Mouse (Mus musculus) lung, postnatal 36 days (tissue): ENCODE results near the gene Strbp.

Experiments used
- DNase-seq: peaks from one replicate; pipeline ENCODE4 v3.0.0; 2022; ENCODE audit warnings: mixed read lengths

Strbp gene

DNA sequence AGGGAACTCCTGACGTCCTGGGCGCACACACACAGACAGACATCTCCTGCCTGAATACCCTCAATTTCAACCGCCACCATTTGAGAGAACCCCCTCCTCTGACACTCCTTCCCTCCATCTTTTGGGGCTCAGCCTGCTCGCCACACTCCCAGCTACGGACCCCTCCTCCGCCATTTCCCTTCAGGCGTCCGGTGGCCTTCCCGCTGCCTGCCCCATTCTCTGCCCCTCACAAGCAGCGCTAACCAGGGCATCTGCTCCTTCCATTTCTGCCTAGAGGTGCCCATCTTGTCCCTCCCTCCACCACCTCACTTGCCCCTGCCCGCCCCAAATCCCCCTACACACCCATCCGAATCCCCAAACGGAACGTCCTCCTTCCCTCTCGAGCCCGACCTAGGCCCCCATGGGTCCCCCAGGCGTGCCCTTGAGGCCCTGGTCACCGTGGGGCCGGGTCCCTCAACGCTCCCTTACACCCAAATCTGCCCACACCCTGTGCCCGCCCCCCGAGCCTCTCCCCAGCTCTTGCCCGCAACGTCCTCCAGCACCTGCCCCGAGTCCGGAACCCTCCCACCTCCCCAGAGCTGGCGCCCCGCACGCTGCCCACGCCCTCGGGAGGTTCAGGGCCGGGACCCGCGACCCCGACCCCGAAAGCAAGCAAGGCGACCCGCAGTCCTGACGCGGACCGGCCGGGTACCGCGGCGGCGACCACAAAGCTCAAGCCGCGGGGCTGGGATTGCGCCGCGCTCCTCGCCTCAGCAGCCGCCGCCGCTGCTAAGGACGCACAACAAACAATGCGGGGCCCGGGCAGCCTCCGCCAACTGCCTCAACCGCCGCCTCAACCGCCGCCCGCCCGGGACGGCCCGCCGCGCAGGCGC, 1.1 kb downstream of the Strbp start:
- DNase-seq, result peak; percentile 17

DNA sequence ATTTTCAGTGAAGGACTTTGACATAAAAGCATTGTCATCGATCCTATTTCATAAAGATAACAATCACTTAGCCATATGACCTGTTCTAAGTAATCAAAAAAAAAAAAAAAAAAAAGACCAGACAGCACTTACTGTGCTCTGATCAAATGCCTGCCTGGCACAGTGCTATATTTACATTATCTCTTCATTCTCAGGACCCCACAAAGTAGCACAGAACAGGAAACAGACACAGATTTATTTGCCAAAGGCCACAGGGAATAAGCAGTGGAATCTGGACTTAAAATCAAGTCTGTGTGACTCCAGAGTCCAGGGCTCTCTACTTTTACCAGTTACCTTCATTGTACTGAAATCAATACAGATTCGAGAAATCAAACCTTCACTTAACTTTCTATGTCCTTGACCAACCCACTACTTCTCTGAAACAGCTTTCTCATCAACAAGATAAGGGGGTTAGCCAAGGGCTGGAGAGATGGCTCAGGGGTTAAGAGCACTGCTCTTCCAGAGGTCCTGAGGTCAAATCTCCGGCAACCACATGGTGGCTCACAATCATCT, 14.5 kb downstream of the Strbp start:
- no peak for DNase-seq

DNA sequence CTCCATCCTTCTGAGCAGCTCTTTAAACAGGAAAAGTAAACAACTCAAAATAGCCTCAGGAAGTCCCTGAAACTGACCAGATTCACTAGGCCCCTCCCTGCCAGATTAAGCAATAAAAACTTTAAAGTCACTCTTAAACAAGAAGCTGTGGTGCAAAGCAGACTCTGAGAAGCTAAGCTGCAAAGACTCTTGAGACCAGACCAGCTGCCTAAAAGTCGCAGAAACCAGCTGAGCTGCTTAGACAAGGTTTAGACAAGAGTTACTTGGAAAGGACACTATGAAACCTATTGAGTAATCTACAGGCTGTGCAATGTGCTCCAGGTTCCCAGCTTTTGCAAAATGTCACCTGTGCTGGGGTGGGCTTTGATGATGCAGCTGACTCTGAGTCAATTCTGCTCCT, 16.6 kb downstream of the Strbp start:
- no peak for DNase-seq

DNA sequence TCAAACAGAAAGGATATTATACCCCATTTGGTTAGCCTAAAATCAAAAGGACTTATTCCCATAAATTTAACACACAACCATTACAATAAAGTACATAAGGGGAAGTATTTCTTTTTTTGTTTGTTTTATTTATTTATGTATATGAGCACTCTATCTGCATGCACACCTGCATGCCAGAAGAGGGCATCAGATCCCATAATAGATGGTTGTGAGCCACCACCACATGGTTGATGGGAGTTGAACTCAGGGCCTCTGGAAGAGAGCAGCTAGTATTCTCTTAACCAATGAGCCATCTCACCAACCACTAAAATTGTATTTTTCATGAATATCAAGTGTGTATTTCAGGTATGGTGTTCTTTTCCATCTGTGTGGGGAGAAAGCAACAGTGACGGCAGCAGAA, 18.8 kb downstream of the Strbp start:
- no peak for DNase-seq

DNA sequence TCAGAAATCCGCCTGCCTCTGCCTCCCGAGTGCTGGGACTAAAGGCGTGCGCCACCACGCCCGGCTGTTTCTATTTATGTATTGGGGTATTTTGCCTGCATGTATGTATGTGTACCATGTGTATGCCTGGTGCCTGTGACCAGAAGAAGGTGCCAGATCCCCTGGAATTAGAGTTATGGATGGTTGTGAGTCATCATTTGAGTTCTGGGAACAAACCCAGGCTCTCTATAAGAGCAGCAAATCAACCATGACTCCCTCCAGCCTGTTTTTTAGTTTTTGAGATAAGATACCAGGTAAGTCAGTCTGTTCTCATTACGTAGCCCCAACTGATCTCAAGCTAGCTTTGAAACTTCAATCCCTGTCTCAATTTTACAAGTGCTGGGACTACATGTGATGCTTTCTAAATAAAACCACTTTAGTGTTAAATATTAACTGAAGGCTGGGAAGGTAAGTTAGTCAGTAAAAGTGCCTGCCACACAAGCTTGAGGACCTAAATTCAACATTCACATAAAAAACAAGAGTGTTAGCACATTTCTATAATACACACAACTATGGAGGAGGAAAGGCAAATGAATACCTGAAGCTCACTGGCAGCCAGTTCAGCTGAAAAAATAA, 21.4 kb downstream of the Strbp start:
- no peak for DNase-seq

DNA sequence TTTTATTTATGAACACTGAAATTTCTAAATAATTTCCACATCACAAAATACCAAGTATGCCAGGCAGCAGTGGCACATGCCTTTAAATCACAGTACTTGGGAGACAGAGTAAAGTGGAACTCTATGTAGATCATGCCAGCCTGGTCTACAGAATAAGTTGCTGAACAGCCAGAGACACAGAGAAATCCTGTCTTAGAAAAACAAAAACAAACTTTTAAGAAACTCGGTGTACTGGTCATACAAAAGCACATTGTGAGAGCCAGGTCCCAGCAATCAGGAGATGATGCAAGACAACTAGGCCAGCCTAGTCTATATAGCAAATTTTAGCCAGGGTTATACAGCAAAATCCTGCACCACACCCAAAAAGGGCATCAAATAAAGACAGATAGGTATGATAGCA, 52.6 kb downstream of the Strbp start:
- DNase-seq, result no peak

DNA sequence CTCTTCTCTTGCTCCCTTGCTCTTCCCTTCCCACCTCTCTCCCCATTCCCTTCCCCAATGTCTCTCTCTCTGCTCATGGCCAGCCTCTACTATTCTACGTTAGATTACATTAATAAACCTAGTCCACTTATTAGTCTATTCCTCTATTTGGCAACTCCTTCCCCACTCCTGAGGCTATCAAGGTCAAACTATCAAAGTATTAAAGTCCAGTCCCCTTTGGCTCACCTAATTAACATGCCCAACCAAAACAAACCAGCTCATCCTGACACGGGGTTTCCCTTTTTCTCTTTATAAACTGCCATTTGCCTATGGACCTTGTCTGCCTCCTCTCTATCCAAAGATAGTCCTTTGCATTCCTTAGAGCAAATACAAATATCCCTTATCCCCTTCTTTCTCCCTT, 54.1 kb downstream of the Strbp start:
- no peak for DNase-seq

DNA sequence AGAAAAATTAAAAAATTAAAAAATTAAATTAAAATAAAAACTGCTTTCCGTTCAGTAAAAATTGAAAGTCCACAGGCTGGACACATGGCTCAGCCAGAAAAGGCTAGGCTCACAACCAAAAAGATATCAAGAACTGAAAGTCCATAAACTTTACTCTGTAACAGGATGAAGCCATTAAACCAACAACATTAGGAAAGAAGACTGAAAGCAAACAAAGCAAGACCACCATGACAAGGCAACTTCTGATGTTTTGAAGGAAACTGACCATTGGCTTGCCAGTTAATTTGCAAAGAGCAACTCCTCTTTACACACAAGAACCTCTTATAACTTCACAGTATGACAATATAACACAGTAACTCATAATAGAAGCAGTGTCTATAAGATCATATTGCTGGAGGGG, 54.7 kb downstream of the Strbp start:
- no peak for DNase-seq

DNA sequence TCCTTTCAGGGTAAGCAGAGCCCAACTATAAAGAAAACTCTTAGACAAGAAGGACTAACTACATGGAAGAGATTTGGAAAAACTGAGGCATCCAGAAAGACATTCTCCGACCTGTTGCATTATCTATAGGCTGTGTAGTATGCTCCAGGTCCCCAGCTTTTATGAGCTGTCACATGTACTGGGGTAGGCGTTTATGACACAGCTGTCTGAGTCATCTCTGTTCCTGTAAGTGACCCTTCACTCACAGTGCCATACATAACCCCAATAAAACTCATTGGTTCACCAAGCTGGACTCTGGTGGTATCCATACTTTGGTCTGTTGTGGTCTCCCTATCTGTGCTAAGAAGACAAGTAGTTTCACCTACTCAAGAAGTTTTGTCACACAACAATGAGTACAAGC, 80.3 kb downstream of the Strbp start:
- DNase-seq, result no peak

DNA sequence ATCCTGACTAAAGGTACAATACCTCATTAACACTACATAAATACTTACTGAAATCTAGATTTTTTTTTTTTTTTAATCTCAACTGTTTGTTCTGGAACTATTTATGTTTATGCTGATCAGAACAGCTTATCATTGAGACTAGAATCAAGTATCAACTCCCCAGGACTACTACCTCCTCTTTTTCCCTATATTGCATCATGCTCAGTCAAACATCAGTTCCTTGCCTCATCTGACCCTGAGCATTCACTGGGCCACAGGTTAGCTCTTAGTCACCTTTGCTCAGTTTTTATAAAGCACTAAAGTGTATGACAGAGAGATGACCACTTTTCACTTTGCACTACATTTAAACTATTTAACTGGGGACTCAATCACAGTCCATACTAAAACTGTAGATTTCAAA, 115.7 kb downstream of the Strbp start:
- no peak for DNase-seq

DNA sequence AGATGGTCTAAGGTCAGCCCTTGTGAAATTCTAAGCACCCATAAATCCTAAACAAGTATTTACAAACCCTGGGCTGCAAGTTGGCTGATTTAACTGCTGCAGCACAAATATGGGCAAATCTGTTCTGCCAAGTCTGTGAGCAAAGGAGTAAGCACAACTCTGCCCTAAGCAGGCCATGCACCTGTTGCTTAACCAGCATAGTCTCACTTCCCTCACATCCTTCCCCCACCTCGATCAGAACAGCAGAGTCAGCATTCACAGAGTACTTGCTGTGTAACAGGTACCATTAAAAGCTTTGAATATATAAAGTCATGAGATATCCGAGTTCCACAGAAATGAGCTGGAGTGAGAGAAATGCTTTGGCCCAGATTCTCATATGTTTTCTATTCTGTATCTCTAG, 125.5 kb downstream of the Strbp start:
- no peak for DNase-seq

DNA sequence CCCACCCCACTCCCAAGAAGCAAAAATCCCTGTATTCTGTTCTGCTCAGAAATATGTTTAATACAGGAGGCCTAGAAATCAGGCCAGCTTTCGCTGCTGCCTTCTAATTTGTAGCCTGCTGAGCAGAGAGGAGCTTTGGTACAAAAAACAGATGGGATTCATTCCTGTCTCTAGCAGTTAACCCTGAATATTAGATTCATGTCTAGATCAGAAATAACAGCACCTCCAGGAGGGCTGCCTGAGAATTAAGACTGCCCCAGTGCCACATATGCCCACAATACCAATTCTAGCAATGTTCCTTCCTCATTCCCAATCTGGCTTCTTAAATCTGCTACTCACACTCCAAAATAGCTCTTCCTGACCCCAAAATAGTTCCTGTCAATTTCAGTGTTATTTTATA, 127.0 kb downstream of the Strbp start:
- DNase-seq, result no peak

DNA sequence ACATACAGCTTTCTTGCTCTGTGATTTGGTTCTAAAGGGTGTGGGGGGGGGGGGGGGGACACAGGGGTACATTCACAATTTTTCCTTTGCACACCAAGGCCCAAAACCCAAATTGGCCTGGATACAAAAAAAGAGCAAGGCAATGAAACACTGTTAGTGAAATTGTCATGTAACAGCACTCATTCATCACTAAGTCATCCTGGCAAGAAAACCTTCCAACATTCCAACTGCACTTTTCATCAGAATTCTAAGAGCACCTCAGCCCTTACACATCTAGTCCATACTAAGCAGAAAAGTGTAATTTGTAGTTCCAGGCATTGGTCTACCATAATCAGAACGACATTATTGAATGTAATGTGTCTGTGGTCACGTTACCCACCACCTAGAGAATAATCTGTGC, 131.5 kb downstream of the Strbp start:
- DNase-seq, result no peak

DNA sequence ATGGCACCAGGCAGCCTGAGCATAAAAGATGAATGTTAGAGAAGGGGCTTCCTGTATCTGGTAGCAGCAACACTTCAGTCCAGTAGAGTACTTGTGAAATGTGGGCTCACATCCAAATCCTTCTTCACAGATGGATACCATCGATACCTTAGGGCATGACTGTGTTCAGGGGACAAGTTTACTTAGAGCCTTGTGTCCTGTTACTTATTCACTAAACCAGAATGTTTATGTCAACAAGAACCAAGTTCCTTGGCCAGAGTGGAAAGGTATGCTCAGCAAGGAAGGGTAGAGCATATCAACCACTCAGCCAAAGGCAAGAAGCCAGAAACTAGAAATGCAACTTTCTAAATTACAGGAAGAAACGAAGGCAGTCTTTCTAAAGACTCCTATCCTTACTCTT, 133.0 kb downstream of the Strbp start:
- no peak for DNase-seq

DNA sequence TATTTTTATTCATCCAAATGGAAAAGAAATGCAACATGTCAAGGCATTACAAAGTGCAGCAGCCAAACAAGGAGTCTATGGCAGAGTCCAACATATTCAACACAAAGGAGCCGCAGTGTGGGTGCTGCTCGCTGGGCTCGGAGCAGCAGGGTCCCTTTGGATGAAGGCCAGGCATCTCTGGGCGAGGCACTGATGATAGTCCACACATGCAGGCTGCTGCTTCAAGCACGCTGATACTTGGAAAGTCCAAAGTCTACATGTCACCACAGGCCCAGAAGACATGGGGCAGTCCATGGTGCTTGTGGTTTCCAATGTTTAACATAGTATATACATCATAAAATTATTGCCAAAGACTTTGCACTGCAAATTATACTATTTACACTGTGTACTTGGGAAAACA, 133.8 kb downstream of the Strbp start:
- DNase-seq, result no peak

DNA sequence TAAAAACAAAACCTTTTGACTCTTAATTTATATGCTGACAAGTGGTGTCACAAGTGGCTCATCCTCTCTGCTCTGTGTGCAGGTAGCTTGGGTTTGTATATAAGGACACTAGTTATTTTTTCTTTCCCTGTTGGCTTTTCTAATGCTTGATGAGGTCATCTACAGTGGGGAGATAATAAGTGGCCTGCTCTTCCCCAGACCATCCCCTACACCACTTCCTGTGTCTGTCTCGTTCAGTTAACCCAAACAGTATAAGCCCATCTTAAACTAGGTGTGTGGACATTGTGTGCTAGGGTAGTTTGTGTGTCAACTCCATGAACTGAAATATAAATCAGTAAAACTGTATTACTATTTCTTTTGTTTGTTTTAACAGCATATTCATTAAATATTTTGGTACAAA, 137.6 kb downstream of the Strbp start:
- no peak for DNase-seq

DNA sequence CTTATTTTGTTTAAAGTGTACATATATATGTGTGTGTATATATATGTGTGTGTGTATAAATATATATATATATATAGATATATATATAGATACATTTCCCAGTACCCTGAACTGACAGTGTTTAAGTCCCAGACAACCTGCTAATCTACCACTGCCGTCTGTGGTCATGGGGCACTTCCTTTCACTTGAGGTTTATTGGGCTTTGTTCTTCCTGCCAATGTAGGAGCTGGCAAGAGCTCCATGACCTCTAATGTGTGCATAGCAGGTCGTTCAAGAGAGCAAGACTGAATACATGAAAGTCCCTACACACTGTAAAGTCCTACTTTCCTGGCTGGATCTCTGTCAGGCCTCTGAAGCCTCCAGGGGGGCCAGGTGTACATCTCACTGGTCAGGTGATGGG, 138.1 kb downstream of the Strbp start:
- DNase-seq, result no peak

DNA sequence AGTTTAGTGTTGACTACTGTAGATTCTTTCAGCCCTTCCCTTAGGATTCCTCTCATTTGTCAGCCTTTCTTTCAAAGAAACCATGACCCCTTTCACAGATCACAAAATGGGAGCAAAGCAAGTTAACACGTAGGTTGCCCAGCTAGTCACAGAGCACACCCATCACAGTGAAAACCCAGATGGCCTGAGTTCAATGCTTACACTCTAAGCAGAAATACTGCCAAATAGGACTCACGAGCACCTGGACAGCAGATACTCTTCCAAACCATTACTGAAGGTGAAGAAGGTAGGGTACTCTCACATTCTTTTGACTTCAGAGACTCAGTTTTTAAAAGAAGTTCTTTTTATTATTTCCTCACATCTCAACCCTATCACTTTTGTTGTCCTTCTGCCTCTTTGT, 147.3 kb downstream of the Strbp start:
- no peak for DNase-seq

DNA sequence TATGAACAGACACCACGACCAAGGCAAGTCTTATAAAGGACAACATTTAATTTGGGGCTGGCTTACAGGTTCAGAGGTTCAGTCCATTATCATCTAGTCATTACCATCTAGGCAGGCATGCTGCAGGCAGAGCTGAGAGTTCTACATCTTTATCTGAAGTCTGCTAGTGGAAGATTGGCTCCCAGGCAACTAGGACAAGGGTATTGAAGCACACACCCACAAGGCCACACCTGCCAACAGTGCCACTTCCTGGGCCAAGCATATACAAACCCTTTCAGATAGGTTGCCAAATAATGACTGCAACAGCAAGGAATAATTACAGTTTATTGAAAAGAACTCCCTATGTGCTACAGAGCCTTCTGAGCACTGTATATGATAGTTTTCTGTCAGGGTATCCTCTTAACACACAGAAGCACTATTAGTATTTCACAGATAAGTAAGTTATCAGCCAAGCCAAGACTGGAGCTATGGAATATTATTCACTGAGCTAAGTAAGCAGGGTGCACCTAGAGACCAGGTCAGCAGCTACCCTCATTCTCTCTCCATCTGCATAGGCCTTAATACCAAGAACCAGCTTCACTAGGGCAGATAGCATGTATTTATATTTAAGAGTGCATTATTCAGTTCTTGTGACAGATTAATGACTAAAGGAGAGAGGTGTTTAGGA, 154.2 kb downstream of the Strbp start:
- peak; percentile 25 for DNase-seq

DNA sequence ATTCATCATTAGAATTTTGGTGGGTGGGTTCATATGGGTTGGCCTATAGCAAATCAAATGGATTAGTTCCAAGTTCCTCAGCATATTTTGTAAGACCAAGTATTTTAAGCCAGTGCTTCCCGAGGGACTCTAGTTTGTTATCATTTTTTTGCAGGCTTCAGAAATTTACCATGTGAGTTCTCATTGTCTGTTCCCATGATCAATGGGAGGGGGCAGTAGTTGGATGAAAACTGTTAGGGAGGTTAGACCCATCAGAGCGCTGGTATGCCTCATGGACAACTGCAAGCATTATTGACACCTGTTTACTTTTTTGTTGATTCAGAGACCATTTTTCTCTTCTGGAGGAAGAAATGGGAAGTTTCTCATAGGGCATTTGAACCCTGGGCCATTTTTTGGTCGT, 172.0 kb downstream of the Strbp start:
- no peak for DNase-seq

DNA sequence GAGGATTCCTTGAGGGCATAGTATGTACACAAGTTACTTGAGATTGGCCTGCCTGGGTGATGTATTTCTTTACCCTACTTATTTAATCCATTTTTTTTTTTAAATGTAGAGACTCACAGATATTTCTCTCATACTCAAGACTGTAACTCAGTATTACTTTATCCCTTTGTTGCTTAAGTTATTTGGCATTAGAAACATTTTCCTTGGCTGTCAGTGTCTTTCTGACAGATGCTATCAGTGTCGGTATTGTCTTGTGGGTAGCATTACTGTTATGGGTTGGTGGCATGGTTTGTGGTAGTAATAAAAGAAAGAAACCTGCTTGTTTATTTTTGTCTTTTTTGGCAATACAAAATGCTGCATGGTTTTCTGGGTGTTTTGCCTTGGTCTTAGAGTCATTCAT, 172.9 kb downstream of the Strbp start:
- DNase-seq, result no peak

DNA sequence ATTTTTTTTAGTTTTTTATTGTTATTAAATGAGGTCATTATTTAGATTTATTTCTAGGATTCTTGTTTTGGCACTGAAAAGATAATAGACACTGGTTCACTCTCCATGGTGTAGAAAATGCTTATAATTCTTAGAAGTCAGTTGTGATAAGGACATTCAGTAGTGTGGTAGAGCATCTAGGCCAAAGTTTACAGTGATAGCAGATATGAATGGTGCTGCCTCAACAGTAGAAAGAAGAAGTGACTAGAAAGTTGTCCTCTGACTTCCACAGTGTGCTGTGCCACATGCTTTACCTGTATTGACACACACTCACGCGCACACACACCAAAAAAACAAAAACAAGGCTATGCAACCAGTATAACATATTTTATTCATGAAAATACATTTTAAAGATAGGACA, 174.3 kb downstream of the Strbp start:
- DNase-seq, result no peak

DNA sequence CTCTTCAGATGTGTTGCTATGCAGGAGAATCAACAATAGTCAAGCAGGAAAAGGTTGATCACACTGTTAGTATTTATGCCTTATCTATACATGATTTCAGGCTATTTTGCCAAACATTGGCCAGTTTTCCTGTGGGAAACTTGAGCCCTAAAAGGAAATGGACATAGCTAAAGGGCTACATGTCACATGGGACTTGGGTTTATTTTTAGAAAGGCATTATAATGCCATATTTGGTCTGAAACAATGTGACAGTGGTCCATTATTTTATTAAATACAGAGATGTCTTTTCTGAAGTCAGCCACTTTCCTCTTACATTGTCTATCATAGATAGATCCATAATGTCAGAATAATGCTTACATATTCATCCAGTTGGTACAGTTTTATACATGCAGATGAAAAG, 176.1 kb downstream of the Strbp start:
- no peak for DNase-seq

DNA sequence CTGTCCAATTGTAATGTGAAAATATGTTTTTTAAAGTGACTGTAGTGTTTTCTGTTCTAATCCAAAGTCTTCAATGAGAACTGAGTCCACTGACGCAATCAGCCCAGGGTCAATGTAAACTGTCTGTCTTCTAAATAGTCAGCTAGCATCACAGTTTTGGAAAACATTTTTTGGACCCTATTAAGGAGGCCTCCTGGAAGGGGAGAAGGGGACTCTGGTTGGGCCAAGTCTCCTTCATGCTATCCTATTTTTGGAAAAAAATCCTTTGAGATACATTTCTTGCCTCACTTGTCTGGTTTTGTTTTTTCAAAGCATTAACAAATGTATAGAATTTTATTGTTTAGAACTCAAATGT, 184.4 kb downstream of the Strbp start:
- DNase-seq, result no peak
